Mouse (Mus musculus) cerebellum, postnatal 25 days (tissue): Measurements from ENCODE around the gene Rab40c.
A peak's percentile ranks its signal among the peaks of the same experiment; 100 is the strongest.

Experiments used
- DNase-seq, 2 experiments: peaks; one replicate each; pipeline ENCODE4 v3.0.0; 2021; ENCODE audit warnings: mixed read lengths in 2 of 2

Rab40c gene

GRCm38 (mm10) chr17:25841117-25841880 lies 78.2 kb downstream of the Rab40c start, which contains the start of gene Gm20683:
Gm20683 (minus strand) TSS chr17:25841763.
- no peak for DNase-seq

GRCm38 (mm10) chr17:25840519-25840918 lies 79.0 kb downstream of the Rab40c start:
- no peak for DNase-seq

- no peak for DNase-seq
These were observed 79.9 kb downstream of the Rab40c start for GRCm38 (mm10) chr17:25839455-25840235.

- DNase-seq: no peak
These were observed 80.6 kb downstream of the Rab40c start for GRCm38 (mm10) chr17:25838904-25839303.

GRCm38 (mm10) chr17:25837533-25837932 lies 82.0 kb downstream of the Rab40c start:
- DNase-seq: no peak

GRCm38 (mm10) chr17:25837076-25837410 lies 82.5 kb downstream of the Rab40c start, which contains the start of gene Rhbdl1:
Rhbdl1 (minus strand) TSS chr17:25837295.
- DNase-seq: peak; percentile 90 to 93

GRCm38 (mm10) chr17:25836397-25837075 lies 83.0 kb downstream of the Rab40c start:
- peak; percentile 59 to 61 for DNase-seq

- DNase-seq: no peak
These were observed 83.7 kb downstream of the Rab40c start for GRCm38 (mm10) chr17:25835816-25836215.

- no peak for DNase-seq
These were observed 84.2 kb downstream of the Rab40c start for GRCm38 (mm10) chr17:25835301-25835700.

GRCm38 (mm10) chr17:25834595-25835222 lies 84.8 kb downstream of the Rab40c start:
- DNase-seq: peak in 1 of 2 experiments; percentile 62

- no peak for DNase-seq
These were observed 85.4 kb downstream of the Rab40c start for GRCm38 (mm10) chr17:25833961-25834594.

- peak in 1 of 2 experiments; percentile 91 for DNase-seq
These were observed 86.2 kb downstream of the Rab40c start, which contains the start of gene Stub1 for GRCm38 (mm10) chr17:25833291-25833663. Stub1 (minus strand) TSS chr17:25833404.

GRCm38 (mm10) chr17:25832436-25833290 lies 86.9 kb downstream of the Rab40c start:
- DNase-seq: peak; percentile 99 to 100
